Mouse (Mus musculus): Measurements from ENCODE around the gene Hepacam.

GRCm38 (mm10) chr9:37364392-37364791 lies 2.8 kb upstream of the Hepacam start:
- no peak for TF ChIP-seq POLR2A (IDR thresholded peaks at IDR 0.05; ENCODE audit: borderline replicate concordance, control insufficient read depth, low read depth, low read length)
- TF ChIP-seq CTCF (IDR thresholded peaks at IDR 0.05; ENCODE audit: control insufficient read depth, insufficient read depth, low read length), result no peak
